Mouse (Mus musculus) spleen, postnatal 4 days (tissue): Measurements from ENCODE around the gene Sdk1.

Experiments
- DNase-seq, 2 experiments: peaks; one replicate each; pipeline ENCODE4 v3.0.0; 2022; ENCODE audit warnings: low spot score in 2 of 2

Sdk1 gene

DNA sequence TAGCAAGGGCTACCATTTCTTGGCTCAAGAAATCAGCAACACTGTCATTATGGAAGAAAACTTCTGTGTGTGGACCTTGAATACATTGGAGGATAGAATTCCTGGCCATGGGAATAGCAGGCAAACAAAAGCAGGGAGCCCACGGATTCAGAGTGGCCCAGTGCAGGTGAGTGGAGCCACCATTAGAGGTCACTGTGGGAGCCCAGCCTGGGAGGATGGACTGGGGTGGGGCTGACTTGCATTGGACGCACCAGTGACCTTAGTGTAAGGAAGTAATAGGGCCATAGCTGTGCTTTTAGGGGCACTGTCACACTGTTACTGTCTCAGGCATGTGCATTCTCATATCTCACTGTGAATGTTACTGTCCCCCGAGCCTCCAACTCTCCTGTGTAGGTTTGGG, 1001.3 kb downstream of the Sdk1 start:
- no peak for DNase-seq

DNA sequence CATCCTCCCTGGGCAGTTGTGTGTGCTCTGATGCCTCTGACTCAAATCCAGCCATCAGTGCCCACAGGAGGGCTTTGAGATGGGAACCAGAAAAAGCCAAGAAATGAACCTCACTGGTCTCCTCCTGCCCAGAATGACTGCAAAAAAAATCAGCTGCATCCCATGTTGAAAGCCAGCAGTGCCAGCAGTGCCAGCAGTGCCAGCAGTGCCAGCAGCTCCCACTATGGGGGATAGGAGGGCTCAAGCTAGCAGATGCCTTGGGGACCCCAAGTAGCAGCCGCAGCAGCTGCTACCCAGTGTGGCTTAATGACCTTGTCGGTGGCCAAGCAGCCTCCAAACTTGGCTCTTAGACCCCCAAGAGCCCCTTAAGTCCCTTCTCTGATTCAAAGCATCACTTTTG, 1001.8 kb downstream of the Sdk1 start:
- no peak for DNase-seq

DNA sequence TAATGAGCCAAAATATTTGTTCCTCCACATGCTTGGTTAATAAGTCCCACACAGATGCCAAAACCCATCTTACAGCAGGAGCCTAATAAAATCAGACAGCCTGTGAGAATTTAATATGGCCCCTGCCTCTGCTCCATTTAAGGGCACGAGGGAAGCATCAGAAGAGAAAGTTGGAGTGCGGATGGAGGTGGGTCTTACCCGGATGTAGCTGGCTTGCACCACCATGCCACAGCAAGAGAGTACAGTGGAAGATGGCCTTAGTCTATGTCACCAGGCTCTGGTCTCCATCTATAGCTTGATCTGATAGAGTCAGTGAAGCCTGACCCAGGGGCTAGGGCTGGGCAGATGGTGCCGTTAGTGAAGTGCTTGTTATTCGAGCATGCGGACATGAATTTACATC, 1014.9 kb downstream of the Sdk1 start:
- DNase-seq = no peak

DNA sequence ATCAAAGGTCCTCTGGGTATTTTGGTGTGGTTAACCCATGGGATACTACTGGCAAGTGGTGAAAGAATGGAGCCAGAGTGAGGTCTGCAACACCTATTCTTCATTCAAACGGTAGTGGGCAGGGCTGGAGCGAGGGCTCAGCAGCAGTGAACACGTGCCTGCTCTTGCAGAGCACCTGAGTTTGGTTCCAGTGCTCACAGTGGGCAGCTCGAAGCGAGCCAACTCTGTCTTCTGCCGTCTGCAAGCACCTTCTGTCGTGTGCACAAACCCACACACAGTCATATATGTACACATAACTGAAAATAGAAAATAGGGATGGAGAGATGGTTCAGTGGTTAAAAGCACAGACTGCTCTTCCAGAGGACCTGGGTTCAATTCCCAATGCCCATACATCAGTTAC, 1017.4 kb downstream of the Sdk1 start:
- no peak for DNase-seq

DNA sequence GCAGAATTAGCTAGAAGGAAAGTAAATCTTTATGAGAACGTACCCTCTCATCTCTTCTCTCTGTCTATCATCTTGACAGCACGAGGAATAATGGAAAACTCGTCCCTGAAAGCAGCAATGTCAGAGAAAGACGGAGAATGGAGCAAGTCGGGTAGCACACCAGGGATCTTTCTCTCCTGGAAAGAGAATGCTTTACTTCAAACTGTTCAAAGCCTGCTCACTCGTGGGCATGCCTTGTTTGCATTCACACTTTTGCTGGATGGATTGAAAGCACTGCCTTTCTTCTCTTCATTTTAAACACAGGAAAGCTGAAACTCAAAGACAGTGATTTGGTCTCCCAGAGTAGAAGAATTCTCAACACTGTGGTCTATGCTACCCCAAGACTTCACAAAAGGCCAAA, 1020.8 kb downstream of the Sdk1 start:
- DNase-seq = no peak
